Mouse (Mus musculus) hematopoietic stem cell, adult 5-6 weeks (primary cell): Measurements from ENCODE around the gene Stra6. TPM values are rescaled to one million over a fixed set of nuclear protein-coding genes. Genes with fewer than 3 reads are reported as not detected.

ENCODE experiments used
- ATAC-seq, 2 experiments: fragments of 125-278 bp in 1 of 2; replicated peaks in 1 of 2; 2 replicates each; pipeline ENCODE4 v1.8.0; 2016 to 2017; ENCODE audit warnings: inconsistent platforms in 2 of 2, mild to moderate bottlenecking in 2 of 2, moderate number of reproducible peaks in 2 of 2, low read depth in 1 of 2, moderate TSS enrichment in 1 of 2; ENCODE audit not compliant: low FRiP score in 2 of 2, poor library complexity in 2 of 2, severe bottlenecking in 2 of 2, insufficient read depth in 1 of 2, low TSS enrichment in 1 of 2
- total RNA-seq: library from RNA; stranded (forward); fragments of 172-1452, 232-1000 nt; gene quantifications from 2 replicates; pipeline ENCODE4 v1.2.3, GENCODE M21; 2017

The Stra6 gene
- total RNA-seq, 1 experiment from 2014 or later, result not detected

DNA sequence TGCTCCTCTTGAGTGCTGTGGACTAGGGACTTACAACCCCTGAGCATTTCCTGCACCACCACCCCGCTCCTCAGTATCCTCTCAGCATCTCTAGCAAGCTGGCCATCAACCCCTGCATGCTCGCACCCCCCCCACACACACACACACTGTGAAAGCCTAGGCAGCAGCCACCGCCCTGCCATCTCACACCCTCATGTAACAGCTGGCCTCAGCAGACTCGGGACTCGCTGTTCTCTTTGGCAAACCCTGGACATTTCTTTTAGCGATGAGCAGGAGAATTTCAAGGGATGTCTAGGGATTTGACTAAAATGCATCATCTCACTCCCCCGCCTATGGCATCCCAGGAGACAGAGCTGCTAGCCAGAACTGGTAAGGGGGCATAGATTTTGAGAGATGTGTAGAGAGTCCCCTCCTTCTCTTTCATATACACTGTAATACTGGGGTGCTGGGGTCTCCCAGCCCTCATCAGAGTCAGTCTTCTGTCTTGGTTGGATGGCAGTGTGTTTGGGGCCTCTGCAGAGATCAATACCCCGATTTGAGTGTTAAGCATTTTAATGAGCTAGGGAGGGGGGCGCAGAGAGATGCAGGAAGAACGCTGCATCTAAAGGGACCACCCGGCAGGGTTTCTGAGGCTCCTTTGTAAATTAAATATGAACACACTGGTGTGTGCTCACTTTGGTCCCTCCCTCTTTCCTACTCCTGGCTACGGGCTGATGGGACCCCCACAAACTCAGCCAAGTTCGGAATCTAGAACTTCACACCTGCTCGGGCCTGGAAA, 139.3 kb downstream of the Stra6 start:
- ATAC-seq, result no peak

Other genes with a start within 250 kb of the Stra6 start
- gene Arid3b, start 227.0 kb upstream of the Stra6 start, total RNA-seq, result 4.6 and 8.6 TPM in 2 replicates
- 24.7 and 44.2 TPM in 2 replicates for gene Ubl7, start 152.8 kb upstream of the Stra6 start, total RNA-seq
- gene Sema7a, start 123.7 kb upstream of the Stra6 start, total RNA-seq, result 4.1 and 4.3 TPM in 2 replicates
- gene Cyp11a1, start 57.4 kb upstream of the Stra6 start, total RNA-seq, result 1.2 and 1.9 TPM in 2 replicates
- not detected in 2 replicates for gene Ccdc33, start 55.0 kb downstream of the Stra6 start, total RNA-seq
- 0.69 and 1.5 TPM in 2 replicates for gene Islr, start 140.5 kb downstream of the Stra6 start, total RNA-seq
- 5.5 TPM in 1 of 2 replicates, not detected in the other for gene Islr2, start 140.5 kb downstream of the Stra6 start, total RNA-seq
- 24.5 and 32.5 TPM in 2 replicates for gene Pml, start 186.0 kb downstream of the Stra6 start, total RNA-seq
- 11.4 and 13.2 TPM in 2 replicates for gene Stoml1, start 189.4 kb downstream of the Stra6 start, total RNA-seq
- 0.25 TPM in 1 of 2 replicates, not detected in the other for gene Loxl1, start 249.4 kb downstream of the Stra6 start, total RNA-seq